Mouse (Mus musculus): ENCODE measurements around the gene Gemin4. TPM values are rescaled to one million over a fixed set of nuclear protein-coding genes. Genes with fewer than 3 reads are reported as not detected.

The Gemin4 gene
- 3.9 TPM for polyA plus RNA-seq (2014; fragmentation: Illumina TruSeq; extraction: RNeasy Lipid Tissue Mini Kit (QIAGEN cat#74804))

GRCm38 (mm10) chr11:76217390-76217800 lies at the start of gene Gemin4, which contains the start of gene Dbil5:
Gene Gemin4, minus strand, starts transcription at chr11:76217664.
Gene Dbil5, plus strand, starts transcription at chr11:76217608.

DNA sequence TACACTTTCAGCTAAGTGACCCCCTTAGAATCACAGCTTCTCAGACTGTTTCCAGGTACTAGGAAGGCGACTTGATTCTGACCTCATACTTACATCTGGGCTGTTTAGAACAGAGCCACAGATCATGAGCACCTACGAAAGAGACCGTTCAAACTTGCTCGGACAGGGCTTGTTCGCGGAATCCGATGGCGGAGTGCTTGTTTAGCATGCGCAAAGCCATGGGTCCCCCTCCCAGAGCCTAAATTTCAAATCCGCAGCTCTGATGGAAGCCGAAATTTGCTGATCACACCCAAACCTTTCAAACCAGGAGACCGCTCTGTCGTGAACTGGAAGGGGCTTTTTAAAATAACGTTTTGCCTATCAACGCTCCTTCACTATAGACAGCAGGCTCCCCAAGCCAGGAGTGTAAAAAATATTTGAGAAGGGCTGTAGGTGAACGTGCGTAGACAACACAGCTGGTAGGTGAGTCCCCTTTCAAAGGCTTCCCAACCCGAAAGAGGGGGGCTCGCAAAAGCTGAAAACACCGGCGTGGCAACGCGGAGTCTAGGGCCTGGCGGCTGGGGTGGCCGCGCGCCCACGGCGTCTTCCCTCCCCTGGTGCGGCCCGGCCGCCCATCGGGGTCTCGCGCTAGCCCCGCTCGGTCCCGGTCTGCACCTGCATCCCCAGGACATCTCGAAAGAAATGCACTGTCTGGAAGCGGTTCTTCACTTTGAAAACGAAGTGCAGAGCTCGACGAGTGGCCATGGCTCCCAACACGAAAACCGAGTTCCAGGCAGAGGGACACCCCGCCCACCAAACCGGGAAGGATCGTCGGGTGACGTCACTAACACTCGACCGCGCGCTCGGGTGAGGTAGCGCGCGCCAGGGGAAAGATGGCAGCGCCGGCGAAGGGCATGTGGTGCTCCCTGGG lies 25.7 kb upstream of the Gemin4 start, which contains the start of the genes Mrm3 and Glod4:
TSS of gene Mrm3 (plus strand) at position 815 of the 910 bp plus-strand sequence.
TSS of gene Glod4 (minus strand) at position 825 of the 910 bp plus-strand sequence.

GRCm38 (mm10) chr11:76179495-76180145 lies 37.8 kb downstream of the Gemin4 start, which contains the start of the genes Vps53 and Fam57a:
Gene Vps53, minus strand, starts transcription at chr11:76179647.
Gene Fam57a, plus strand, starts transcription at chr11:76179671.

Other genes starting within 250 kb of the Gemin4 start
- 4.2 TPM for gene 1700016K19Rik, start 217.8 kb downstream of the Gemin4 start, polyA plus RNA-seq (2014; fragmentation: Illumina TruSeq; extraction: RNeasy Lipid Tissue Mini Kit (QIAGEN cat#74804))
- 27.5 TPM for gene Rflnb, start 189.9 kb downstream of the Gemin4 start, polyA plus RNA-seq (2014; fragmentation: Illumina TruSeq; extraction: RNeasy Lipid Tissue Mini Kit (QIAGEN cat#74804))
- 37.7 TPM for gene Vps53, start 38.0 kb downstream of the Gemin4 start, polyA plus RNA-seq (2014; fragmentation: Illumina TruSeq; extraction: RNeasy Lipid Tissue Mini Kit (QIAGEN cat#74804))
- gene Fam57a, start 38.0 kb downstream of the Gemin4 start, polyA plus RNA-seq (2014; fragmentation: Illumina TruSeq; extraction: RNeasy Lipid Tissue Mini Kit (QIAGEN cat#74804)): 9.0 TPM
- not detected for gene Dbil5, start 56 bp downstream of the Gemin4 start, polyA plus RNA-seq (2014; fragmentation: Illumina TruSeq; extraction: RNeasy Lipid Tissue Mini Kit (QIAGEN cat#74804))
- gene Mrm3, start 26.1 kb upstream of the Gemin4 start, polyA plus RNA-seq (2014; fragmentation: Illumina TruSeq; extraction: RNeasy Lipid Tissue Mini Kit (QIAGEN cat#74804)): 1.3 TPM
- 168 TPM for gene Glod4, start 26.1 kb upstream of the Gemin4 start, polyA plus RNA-seq (2014; fragmentation: Illumina TruSeq; extraction: RNeasy Lipid Tissue Mini Kit (QIAGEN cat#74804))
- gene Nxn, start 181.5 kb upstream of the Gemin4 start, polyA plus RNA-seq (2014; fragmentation: Illumina TruSeq; extraction: RNeasy Lipid Tissue Mini Kit (QIAGEN cat#74804)): 9.1 TPM
- gene Timm22, start 189.3 kb upstream of the Gemin4 start, polyA plus RNA-seq (2014; fragmentation: Illumina TruSeq; extraction: RNeasy Lipid Tissue Mini Kit (QIAGEN cat#74804)): 6.6 TPM

Data from ovary, adult 10 weeks (tissue).